Mouse (Mus musculus): ENCODE measurements around the gene Lrrc8e. TPM values are rescaled to one million over a fixed set of nuclear protein-coding genes. Genes with fewer than 3 reads are reported as not detected.
A peak's percentile ranks its signal among the peaks of the same experiment; 100 is the strongest.

The Lrrc8e gene
- total and polyA plus RNA-seq, 3 experiments, result 0.25 TPM; not detected in 2

GRCm38 (mm10) chr8:4207016-4207350 is 19.6 kb upstream of the Lrrc8e start:
- in situ Hi-C loops (cut with MboI; ENCODE audit: low pct_ligation_motif_present, low pct_unique_long_range_greater_than_20kb, low sequenced_read_pairs) (no loop called here), dilution Hi-C loops (cut with MboI; ENCODE audit: extremely low pct_ligation_motif_present, extremely low pct_unique_long_range_greater_than_20kb, low sequenced_read_pairs) (no loop called here)
- Histone ChIP-seq H3K4me1 (ENCODE audit: control insufficient read depth in 1 of 2, insufficient read depth in 2 of 2) (no peaks in the 10 kb centered on the region), H3K27me3 (replicated peaks) (no peaks in the 10 kb centered on the region), H3K36me3 (replicated peaks in 1 of 2; ENCODE audit: control insufficient read depth in 1 of 2, insufficient read depth in 1 of 2, low read length in 1 of 2) (peaks cover 0 to 12% of the 10 kb centered on the region in 2 experiments), H3K79me2 (replicated peaks; ENCODE audit: control insufficient read depth, extremely low read depth, insufficient read depth, poor library complexity, severe bottlenecking) (no peaks in the 10 kb centered on the region), H3K27ac (ENCODE audit: insufficient read depth, low read depth) (no peak overlapping the region), H3K4me3 (replicated peaks in 1 of 3; ENCODE audit: low read depth in 2 of 3, low read length in 2 of 3, poor library complexity in 1 of 3) (no peak overlapping the region), H3K9ac (ENCODE audit: insufficient read depth, low read depth) (no peak overlapping the region), H3K9me3 (replicated peaks; ENCODE audit: low read length) (peaks cover 2% of the 10 kb centered on the region), H3K4me2 (ENCODE audit: insufficient read depth, low read depth, poor library complexity, severe bottlenecking) (no peak overlapping the region)
- no peak for DNase-seq (ENCODE audit: extremely low read depth)
- no peak for TF ChIP-seq CHD1 (IDR thresholded peaks at IDR 0.05; ENCODE audit: low read depth, low read length)
- TF ChIP-seq MAFK (IDR thresholded peaks at IDR 0.05; ENCODE audit: insufficient replicate concordance, low read length), result no peak
- TF ChIP-seq NELFE (IDR thresholded peaks at IDR 0.05; ENCODE audit: low read depth, low read length), result no peak
- TF ChIP-seq ZNF384 (IDR thresholded peaks at IDR 0.05; ENCODE audit: low read depth, low read length), result no peak
- no peak for TF ChIP-seq CTCF (conservative IDR thresholded peaks at IDR 0.05 in 1 of 2, IDR thresholded peaks at IDR 0.05 in 1 of 2; ENCODE audit: low read depth in 2 of 2, low read length in 2 of 2)
- TF ChIP-seq MEF2A (IDR thresholded peaks at IDR 0.05; ENCODE audit: borderline replicate concordance, low read depth, low read length), result no peak
- no peak for TF ChIP-seq JUND (conservative IDR thresholded peaks at IDR 0.05; ENCODE audit: low read depth, low read length)
- TF ChIP-seq ELF1 (IDR thresholded peaks at IDR 0.05; ENCODE audit: low read depth, low read length), result no peak
- no peak for TF ChIP-seq SMC3 (IDR thresholded peaks at IDR 0.05; ENCODE audit: low read depth, low read length)
- no peak for TF ChIP-seq JUN (IDR thresholded peaks at IDR 0.05; ENCODE audit: insufficient read depth, low read depth, low read length)
- TF ChIP-seq CHD2 (IDR thresholded peaks at IDR 0.05; ENCODE audit: low read length), result no peak
- TF ChIP-seq RAD21 (IDR thresholded peaks at IDR 0.05; ENCODE audit: low read depth, low read length), result no peak
- TF ChIP-seq HCFC1 (IDR thresholded peaks at IDR 0.05; ENCODE audit: low read depth, low read length), result no peak

GRCm38 (mm10) chr8:4211097-4211496 is 15.5 kb upstream of the Lrrc8e start:
- Histone ChIP-seq H3K4me2 (ENCODE audit: insufficient read depth, low read depth, poor library complexity, severe bottlenecking) (no peak overlapping the region), H3K9me3 (replicated peaks; ENCODE audit: low read length) (peaks cover 2% of the 10 kb centered on the region), H3K27me3 (replicated peaks) (no peaks in the 10 kb centered on the region), H3K36me3 (replicated peaks in 1 of 2; ENCODE audit: control insufficient read depth in 1 of 2, insufficient read depth in 1 of 2, low read length in 1 of 2) (peaks cover 0 to 6% of the 10 kb centered on the region in 2 experiments), H3K4me3 (replicated peaks in 1 of 3; ENCODE audit: low read depth in 2 of 3, low read length in 2 of 3, poor library complexity in 1 of 3) (no peak overlapping the region), H3K4me1 (ENCODE audit: control insufficient read depth in 1 of 2, insufficient read depth in 2 of 2) (peaks cover 7 to 19% of the 10 kb centered on the region in 2 experiments), H3K9ac (ENCODE audit: insufficient read depth, low read depth) (no peak overlapping the region), H3K27ac (ENCODE audit: insufficient read depth, low read depth) (no peak overlapping the region), H3K79me2 (replicated peaks; ENCODE audit: control insufficient read depth, extremely low read depth, insufficient read depth, poor library complexity, severe bottlenecking) (no peaks in the 10 kb centered on the region)
- DNase-seq (ENCODE audit: extremely low read depth), result no peak
- in situ Hi-C loops (cut with MboI; ENCODE audit: low pct_ligation_motif_present, low pct_unique_long_range_greater_than_20kb, low sequenced_read_pairs), result no loop called here
- TF ChIP-seq CTCF (conservative IDR thresholded peaks at IDR 0.05 in 1 of 2, IDR thresholded peaks at IDR 0.05 in 1 of 2; ENCODE audit: low read depth in 2 of 2, low read length in 2 of 2) (peak in 1 of 2 experiments; percentile 10; a peak in 1 of 4 replicates), MAFK (IDR thresholded peaks at IDR 0.05; ENCODE audit: insufficient replicate concordance, low read length) (no peak)
- dilution Hi-C loops (cut with MboI; ENCODE audit: extremely low pct_ligation_motif_present, extremely low pct_unique_long_range_greater_than_20kb, low sequenced_read_pairs), result no loop called here

GRCm38 (mm10) chr8:4212809-4213209 is 13.8 kb upstream of the Lrrc8e start:
- H3K27me3 ChIP-seq (replicated peaks), result no peaks in the 10 kb centered on the region
- peak overlapping the region; percentile 92 for H3K4me2 ChIP-seq (ENCODE audit: insufficient read depth, low read depth, poor library complexity, severe bottlenecking)
- no peaks in the 10 kb centered on the region for H3K79me2 ChIP-seq (replicated peaks; ENCODE audit: control insufficient read depth, extremely low read depth, insufficient read depth, poor library complexity, severe bottlenecking)
- peak overlapping the region; percentile 13 to 50 (median 43) for H3K4me3 ChIP-seq (replicated peaks in 1 of 3; ENCODE audit: low read depth in 2 of 3, low read length in 2 of 3, poor library complexity in 1 of 3)
- peaks cover 7 to 19% of the 10 kb centered on the region in 2 experiments for H3K4me1 ChIP-seq (ENCODE audit: control insufficient read depth in 1 of 2, insufficient read depth in 2 of 2)
- peaks cover 2% of the 10 kb centered on the region for H3K9me3 ChIP-seq (replicated peaks; ENCODE audit: low read length)
- no peak for DNase-seq (ENCODE audit: extremely low read depth)
- no peak overlapping the region for H3K27ac ChIP-seq (ENCODE audit: insufficient read depth, low read depth)
- in situ Hi-C loops (cut with MboI; ENCODE audit: low pct_ligation_motif_present, low pct_unique_long_range_greater_than_20kb, low sequenced_read_pairs) (no loop called here), dilution Hi-C loops (cut with MboI; ENCODE audit: extremely low pct_ligation_motif_present, extremely low pct_unique_long_range_greater_than_20kb, low sequenced_read_pairs) (no loop called here)
- 0 out of 2 replicates have a peak overlapping the region, but pooled peaks have one; percentile 13 for H3K9ac ChIP-seq (ENCODE audit: insufficient read depth, low read depth)
- peaks cover 0 to 2% of the 10 kb centered on the region in 2 experiments for H3K36me3 ChIP-seq (replicated peaks in 1 of 2; ENCODE audit: control insufficient read depth in 1 of 2, insufficient read depth in 1 of 2, low read length in 1 of 2)
- TF ChIP-seq MAFK (IDR thresholded peaks at IDR 0.05; ENCODE audit: insufficient replicate concordance, low read length), result no peak
- TF ChIP-seq CHD1 (IDR thresholded peaks at IDR 0.05; ENCODE audit: low read depth, low read length), result no peak
- TF ChIP-seq JUND (conservative IDR thresholded peaks at IDR 0.05; ENCODE audit: low read depth, low read length), result no peak
- no peak for TF ChIP-seq KAT2A (IDR thresholded peaks at IDR 0.05; ENCODE audit: insufficient replicate concordance, low read length)
- no peak for TF ChIP-seq EP300 (IDR thresholded peaks at IDR 0.05; ENCODE audit: low read length)
- TF ChIP-seq MXI1 (IDR thresholded peaks at IDR 0.05; ENCODE audit: low read depth, low read length), result no peak
- no peak for TF ChIP-seq GABPA (IDR thresholded peaks at IDR 0.05; ENCODE audit: insufficient replicate concordance, low read depth, low read length)
- TF ChIP-seq ELF1 (IDR thresholded peaks at IDR 0.05; ENCODE audit: low read depth, low read length), result no peak
- no peak for TF ChIP-seq CTCF (conservative IDR thresholded peaks at IDR 0.05 in 1 of 2, IDR thresholded peaks at IDR 0.05 in 1 of 2; ENCODE audit: low read depth in 2 of 2, low read length in 2 of 2)
- no peak for TF ChIP-seq CHD2 (IDR thresholded peaks at IDR 0.05; ENCODE audit: low read length)
- TF ChIP-seq BHLHE40 (IDR thresholded peaks at IDR 0.05; ENCODE audit: low read depth, low read length), result no peak
- no peak for TF ChIP-seq ZKSCAN1 (IDR thresholded peaks at IDR 0.05; ENCODE audit: borderline replicate concordance, low read depth, low read length)
- TF ChIP-seq TBP (conservative IDR thresholded peaks at IDR 0.05; ENCODE audit: low read depth, low read length), result no peak
- TF ChIP-seq MAX (IDR thresholded peaks at IDR 0.05; ENCODE audit: low read length), result no peak
- no peak for TF ChIP-seq POLR2A (IDR thresholded peaks at IDR 0.05; ENCODE audit: low read depth, low read length)
- TF ChIP-seq PAX5 (IDR thresholded peaks at IDR 0.05; ENCODE audit: low read length), result no peak
- no peak for TF ChIP-seq UBTF (IDR thresholded peaks at IDR 0.05; ENCODE audit: low read depth, low read length)
- no peak for TF ChIP-seq MYC (IDR thresholded peaks at IDR 0.05; ENCODE audit: low read depth, low read length)
- TF ChIP-seq ZC3H11A (IDR thresholded peaks at IDR 0.05; ENCODE audit: low read depth, low read length), result no peak

Measured in CH12.LX (cell line).